Mouse (Mus musculus): Measurements from ENCODE around the gene Tstd3.
"Not testable (repeated sequence)": the region's sequence is repeated elsewhere in the genome, so short reads cannot be mapped to it uniquely, and the experiment has no call there.

Tstd3 gene

GRCm38 (mm10) chr4:21758860-21759259, 8.2 kb downstream of the Tstd3 start:
- in situ Hi-C loops (cut with MboI, MseI) = no loop called here

- in situ Hi-C loops (cut with MboI, MseI) = no loop called here
These were observed 11.8 kb downstream of the Tstd3 start for GRCm38 (mm10) chr4:21755123-21755789.

- in situ Hi-C loops (cut with MboI, MseI) = no loop called here
These were observed 21.3 kb downstream of the Tstd3 start for GRCm38 (mm10) chr4:21745723-21746122.

- in situ Hi-C loops (cut with MboI, MseI) = not testable (repeated sequence)
These were observed 22.9 kb downstream of the Tstd3 start for GRCm38 (mm10) chr4:21744142-21744541.

GRCm38 (mm10) chr4:21739169-21739568, 27.8 kb downstream of the Tstd3 start:
- in situ Hi-C loops (cut with MboI, MseI) = no loop called here

- in situ Hi-C loops (cut with MboI, MseI) = loop anchor here in 1 of 2 experiments (5.0 kb wide), 1 partner anchor 40 kb away; the partner anchor contains the start of genes Tstd3 and Usp45
These were observed 39.3 kb downstream of the Tstd3 start, which contains the start of gene Ccnc for GRCm38 (mm10) chr4:21727615-21728165. Ccnc (plus strand) TSS chr4:21727701.

GRCm38 (mm10) chr4:21726912-21727614, 39.9 kb downstream of the Tstd3 start:
- in situ Hi-C loops (cut with MboI, MseI) = loop anchor here in 1 of 2 experiments (5.0 kb wide), 1 partner anchor 40 kb away; the partner anchor contains the start of genes Tstd3 and Usp45

- in situ Hi-C loops (cut with MboI, MseI) = no loop called here
These were observed 44.2 kb downstream of the Tstd3 start for GRCm38 (mm10) chr4:21722752-21723334.

GRCm38 (mm10) chr4:21712147-21712546, 54.9 kb downstream of the Tstd3 start:
- in situ Hi-C loops (cut with MboI, MseI) = no loop called here
